Mouse (Mus musculus) MEL (cell line): Measurements from ENCODE around the gene Eno4. TPM values are rescaled to one million over a fixed set of nuclear protein-coding genes. Genes with fewer than 3 reads are reported as not detected.

ENCODE experiments used
- DNase-seq: peaks from one replicate; pipeline ENCODE4 v3.0.0; 2011; ENCODE audit warnings: low read depth, low spot score
- H3K27ac ChIP-seq: 2 replicates; pipeline ENCODE4 v1.5.1; 2012; ENCODE audit warnings: low read depth, mild to moderate bottlenecking, control low read depth, low read length, moderate library complexity; ENCODE audit not compliant: control insufficient read depth
- H3K27me3 ChIP-seq, 2 experiments: fragments of 150-350 bp in 1 of 2; sonication (generic) in 1 of 2; 2 replicates each; pipeline ENCODE4 v1.6.1; 2012; ENCODE audit warnings: low read length in 2 of 2, mild to moderate bottlenecking in 2 of 2, improper control_type of control experiment in 1 of 2, moderate library complexity in 1 of 2; ENCODE audit not compliant: insufficient read depth in 2 of 2, control insufficient read depth in 1 of 2
- H3K36me3 ChIP-seq, 2 experiments: 2 replicates each; pipeline ENCODE4 v1.6.1; 2012 to 2014; ENCODE audit warnings: low read length in 2 of 2, improper control_type of control experiment in 1 of 2, inconsistent platforms in 1 of 2, mild to moderate bottlenecking in 1 of 2; ENCODE audit not compliant: insufficient read depth in 2 of 2, control insufficient read depth in 1 of 2
- H3K4me1 ChIP-seq, 2 experiments: fragments of 150-350 bp in 1 of 2; sonication (generic) in 1 of 2; 2 replicates each; pipeline ENCODE4 v1.6.1; 2012; ENCODE audit warnings: low read length in 2 of 2, improper control_type of control experiment in 1 of 2, mild to moderate bottlenecking in 1 of 2; ENCODE audit not compliant: insufficient read depth in 2 of 2, control insufficient read depth in 1 of 2
- H3K4me3 ChIP-seq, 2 experiments: fragments of 150-350 bp in 1 of 2; sonication (generic) in 1 of 2; 2 replicates each; pipeline ENCODE4 v1.5.1; 2012; ENCODE audit warnings: low read depth in 2 of 2, low read length in 2 of 2, mild to moderate bottlenecking in 2 of 2, moderate library complexity in 2 of 2, control low read depth in 1 of 2, improper control_type of control experiment in 1 of 2; ENCODE audit not compliant: control insufficient read depth in 1 of 2, insufficient read depth in 1 of 2
- H3K79me2 ChIP-seq: 2 replicates; pipeline ENCODE4 v1.6.1; 2012; ENCODE audit warnings: mild to moderate bottlenecking, low read length, moderate library complexity; ENCODE audit not compliant: control insufficient read depth, poor library complexity, insufficient read depth
- H3K9ac ChIP-seq: 2 replicates; pipeline ENCODE4 v1.6.1; 2012; ENCODE audit warnings: low read depth, mild to moderate bottlenecking, control low read depth, low read length, moderate library complexity; ENCODE audit not compliant: control insufficient read depth, poor library complexity, severe bottlenecking
- H3K9me3 ChIP-seq: fragments of 150-350 bp; sonication (generic); replicated peaks from 2 replicates; pipeline ENCODE4 v1.6.1; 2012; ENCODE audit warnings: mild to moderate bottlenecking, low read length, improper control_type of control experiment, moderate library complexity; ENCODE audit not compliant: insufficient read depth
- CHD1 ChIP-seq: IDR thresholded peaks from 2 replicates; pipeline ENCODE4 v1.6.1; 2012; ENCODE audit warnings: low read depth, mild to moderate bottlenecking, inconsistent platforms, low read length, improper control_type of control experiment
- CHD2 ChIP-seq: IDR thresholded peaks from 2 replicates; pipeline ENCODE4 v1.6.1; 2011; ENCODE audit warnings: low read length, improper control_type of control experiment
- CTCF ChIP-seq, 3 experiments: IDR thresholded peaks in 2 of 3; conservative IDR thresholded peaks in 1 of 3; 2 replicates each; pipeline ENCODE4 v1.5.1; 2011 to 2012; ENCODE audit warnings: low read length in 3 of 3, low read depth in 2 of 3, mild to moderate bottlenecking in 2 of 3, improper control_type of control experiment in 1 of 3, inconsistent platforms in 1 of 3, mixed read lengths in 1 of 3, moderate library complexity in 1 of 3; ENCODE audit not compliant: control insufficient read depth in 1 of 3, insufficient read depth in 1 of 3, poor library complexity in 1 of 3, severe bottlenecking in 1 of 3
- E2F4 ChIP-seq: IDR thresholded peaks from 2 replicates; pipeline ENCODE4 v1.6.1; 2011; ENCODE audit warnings: low read depth, low read length, improper control_type of control experiment, borderline replicate concordance
- EP300 ChIP-seq, 2 experiments: IDR thresholded peaks; 2 replicates each; pipeline ENCODE4 v1.6.1; 2011; ENCODE audit warnings: improper control_type of control experiment in 2 of 2, low read length in 2 of 2, low read depth in 1 of 2, mild to moderate bottlenecking in 1 of 2
- HCFC1 ChIP-seq: IDR thresholded peaks from 2 replicates; pipeline ENCODE4 v1.6.1; 2012; ENCODE audit warnings: low read depth, mild to moderate bottlenecking, inconsistent platforms, low read length, improper control_type of control experiment, moderate library complexity
- MAX ChIP-seq: IDR thresholded peaks from 2 replicates; pipeline ENCODE4 v1.6.1; 2011; ENCODE audit warnings: low read length, improper control_type of control experiment
- MEF2A ChIP-seq: IDR thresholded peaks from 2 replicates; pipeline ENCODE4 v1.6.1; 2014; ENCODE audit warnings: low read depth, mild to moderate bottlenecking, inconsistent platforms, low read length, improper control_type of control experiment; ENCODE audit not compliant: poor library complexity, insufficient replicate concordance, severe bottlenecking; ENCODE audit errors: extremely low read depth
- MXI1 ChIP-seq: IDR thresholded peaks from 2 replicates; pipeline ENCODE4 v1.6.1; 2011; ENCODE audit warnings: mild to moderate bottlenecking, low read depth, low read length, improper control_type of control experiment
- NRF1 ChIP-seq: IDR thresholded peaks from 2 replicates; pipeline ENCODE4 v1.6.1; 2014; ENCODE audit warnings: low read depth, mild to moderate bottlenecking, inconsistent platforms, low read length, improper control_type of control experiment, moderate library complexity; ENCODE audit not compliant: poor library complexity, insufficient read depth, severe bottlenecking
- POLR2AphosphoS2 ChIP-seq: IDR thresholded peaks from 2 replicates; pipeline ENCODE4 v1.6.1; 2011; ENCODE audit warnings: low read length, improper control_type of control experiment
- POLR2AphosphoS5 ChIP-seq: IDR thresholded peaks from 2 replicates; pipeline ENCODE4 v1.6.1; 2012; ENCODE audit warnings: low read depth, borderline replicate concordance, mild to moderate bottlenecking, inconsistent platforms, low read length, moderate library complexity, mixed read lengths
- RAD21 ChIP-seq: IDR thresholded peaks from 2 replicates; pipeline ENCODE4 v1.6.1; 2011; ENCODE audit warnings: mild to moderate bottlenecking, low read depth, low read length, improper control_type of control experiment
- RCOR1 ChIP-seq: IDR thresholded peaks from 2 replicates; pipeline ENCODE4 v1.6.1; 2012; ENCODE audit warnings: low read depth, mild to moderate bottlenecking, inconsistent platforms, low read length, improper control_type of control experiment
- SIN3A ChIP-seq: IDR thresholded peaks from 2 replicates; pipeline ENCODE4 v1.6.1; 2012; ENCODE audit warnings: low read length, improper control_type of control experiment, inconsistent platforms
- SMC3 ChIP-seq: IDR thresholded peaks from 2 replicates; pipeline ENCODE4 v1.6.1; 2011; ENCODE audit warnings: low read depth, low read length, improper control_type of control experiment
- TBP ChIP-seq: IDR thresholded peaks from 2 replicates; pipeline ENCODE4 v1.8.0; 2011; ENCODE audit warnings: low read depth, low read length, improper control_type of control experiment
- TCF12 ChIP-seq: IDR thresholded peaks from 2 replicates; pipeline ENCODE4 v1.6.1; 2014; ENCODE audit warnings: low read depth, mild to moderate bottlenecking, inconsistent platforms, low read length, improper control_type of control experiment, moderate library complexity
- UBTF ChIP-seq: IDR thresholded peaks from 2 replicates; pipeline ENCODE4 v1.6.1; 2012; ENCODE audit warnings: low read depth, mild to moderate bottlenecking, inconsistent platforms, low read length, improper control_type of control experiment, moderate library complexity, borderline replicate concordance; ENCODE audit not compliant: insufficient read depth
- USF2 ChIP-seq, 2 experiments: IDR thresholded peaks; 2 replicates each; pipeline ENCODE4 v1.6.1; 2011 to 2012; ENCODE audit warnings: improper control_type of control experiment in 2 of 2, low read length in 2 of 2, borderline replicate concordance in 1 of 2, inconsistent platforms in 1 of 2, low read depth in 1 of 2, mild to moderate bottlenecking in 1 of 2; ENCODE audit not compliant: insufficient read depth in 1 of 2
- ZC3H11A ChIP-seq: IDR thresholded peaks from 2 replicates; pipeline ENCODE4 v1.6.1; 2012; ENCODE audit warnings: low read depth, mild to moderate bottlenecking, inconsistent platforms, low read length, improper control_type of control experiment
- ZKSCAN1 ChIP-seq: IDR thresholded peaks from 2 replicates; pipeline ENCODE4 v1.6.1; 2012; ENCODE audit warnings: low read depth, mild to moderate bottlenecking, inconsistent platforms, low read length, improper control_type of control experiment, moderate library complexity
- ZNF384 ChIP-seq: IDR thresholded peaks from 2 replicates; pipeline ENCODE4 v1.6.1; 2012; ENCODE audit warnings: low read depth, mild to moderate bottlenecking, inconsistent platforms, low read length, improper control_type of control experiment
- polyA plus RNA-seq, 2 experiments: library from polyadenylated mRNA; stranded (reverse) in 1 of 2; unstranded in 1 of 2; fragments of >175 nt in 1 of 2; fragments of >200 nt in 1 of 2; gene quantifications; 2 replicates each; pipeline versions ENCODE4 v1.2.1 to v1.2.4; 2012; ENCODE audit warnings: low replicate concordance in 2 of 2, low read depth in 1 of 2; ENCODE audit not compliant: insufficient read length in 2 of 2, insufficient read depth in 1 of 2, missing spikeins in 1 of 2
- total RNA-seq: library from RNA; depleted of rRNA; stranded (reverse); fragments of 300-350 nt; gene quantifications from 2 replicates; pipeline ENCODE4 v1.2.3, GENCODE M21; 2012

Gene Eno4
- total and polyA plus RNA-seq, 3 experiments, result not detected

DNA sequence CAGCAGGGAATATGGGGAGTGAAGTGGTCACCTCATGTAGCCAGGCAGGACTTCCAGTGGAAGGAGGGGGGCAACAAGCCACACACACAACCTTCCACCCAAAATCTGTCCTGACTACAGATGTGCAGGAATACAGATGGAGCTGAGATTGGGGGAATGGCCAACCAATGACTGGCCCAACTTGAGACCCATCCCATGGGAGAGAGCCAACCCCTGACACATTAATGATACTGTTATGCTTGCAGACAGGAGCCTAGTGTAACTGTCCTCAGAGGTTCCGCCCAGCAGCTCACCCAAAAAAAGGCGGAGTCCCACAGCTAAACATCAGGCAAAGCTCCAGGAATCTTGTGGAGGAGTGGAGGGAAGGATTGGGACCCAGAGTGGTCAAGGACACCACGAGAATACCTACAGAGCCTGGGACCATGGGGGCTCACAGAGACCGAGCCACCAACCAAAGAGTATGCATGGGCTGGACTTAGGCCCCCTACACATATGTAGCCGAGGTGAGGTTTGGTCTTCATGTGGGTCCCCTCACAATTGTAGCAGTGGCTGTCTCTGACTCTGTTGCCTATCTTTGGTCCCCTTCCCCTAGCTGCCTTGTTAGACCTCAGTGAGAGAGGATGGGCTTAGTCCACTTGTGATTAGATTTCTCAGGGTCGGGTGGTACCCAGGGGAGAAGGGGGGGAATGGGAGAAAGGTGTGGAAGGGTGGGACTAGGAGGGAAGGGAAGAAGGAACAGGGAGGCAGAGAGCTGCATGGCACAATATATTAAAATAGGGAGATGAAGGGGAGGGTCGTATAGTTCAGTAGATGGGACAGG, 39.9 kb upstream of the Eno4 start:
- no peaks in the 10 kb centered on the region for H3K36me3 ChIP-seq
- no peak for DNase-seq
- H3K4me3 ChIP-seq, result no peak overlapping the region
- no peak overlapping the region for H3K27ac ChIP-seq
- TF ChIP-seq RCOR1 (no peak), CHD2 (no peak), MXI1 (no peak), MEF2A (no peak), TBP (no peak), ZNF384 (no peak), TCF12 (no peak), POLR2AphosphoS2 (no peak), E2F4 (no peak), CHD1 (no peak), RAD21 (no peak), NRF1 (no peak), POLR2AphosphoS5 (no peak), HCFC1 (no peak)
- no peaks in the 10 kb centered on the region for H3K79me2 ChIP-seq
- no peaks in the 10 kb centered on the region for H3K27me3 ChIP-seq
- H3K4me1 ChIP-seq, result no peaks in the 10 kb centered on the region
- H3K9me3 ChIP-seq, result no peaks in the 10 kb centered on the region
- H3K9ac ChIP-seq, result no peak overlapping the region

DNA sequence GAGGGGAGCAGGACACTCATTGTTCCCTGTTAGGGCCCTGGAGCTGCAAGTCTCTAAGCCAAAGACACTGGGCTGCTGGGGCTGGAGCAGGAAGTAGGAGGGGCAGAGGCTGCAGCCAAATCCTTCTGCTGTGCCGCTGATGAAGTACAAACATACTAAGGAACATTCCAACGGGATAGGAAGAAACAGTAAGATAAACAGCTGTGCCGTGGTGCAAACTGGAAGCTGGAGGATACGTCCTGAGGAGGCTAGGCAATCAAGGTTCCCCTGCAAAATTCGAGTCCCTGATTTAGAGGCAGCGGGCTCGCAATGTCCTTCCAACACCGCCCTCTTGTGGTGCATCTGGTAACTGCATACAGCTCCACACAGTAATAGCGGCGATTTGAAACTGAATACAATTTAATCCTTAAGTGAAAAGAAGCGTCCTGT, 39.3 kb upstream of the Eno4 start:
- no peaks in the 10 kb centered on the region for H3K79me2 ChIP-seq
- TF ChIP-seq MEF2A (no peak), UBTF (no peak), RAD21 (peak; percentile 59), MAX (no peak), USF2 (IDR thresholded peaks at IDR 0.05; ENCODE audit: borderline replicate concordance in 1 of 2, insufficient read depth in 1 of 2, low read depth in 1 of 2, low read length in 2 of 2) (no peak), ZC3H11A (peak; percentile 41), ZKSCAN1 (no peak), CTCF (IDR thresholded peaks at IDR 0.05 in 2 of 3, conservative IDR thresholded peaks at IDR 0.05 in 1 of 3; ENCODE audit: control insufficient read depth in 1 of 3, insufficient read depth in 1 of 3, low read depth in 2 of 3, low read length in 3 of 3, poor library complexity in 1 of 3, severe bottlenecking in 1 of 3) (peak; percentile 77 to 85 (median 85)), POLR2AphosphoS5 (no peak), EP300 (IDR thresholded peaks at IDR 0.05; ENCODE audit: low read depth in 1 of 2, low read length in 2 of 2) (no peak), NRF1 (no peak), TBP (no peak), ZNF384 (no peak), SIN3A (no peak), SMC3 (peak; percentile 66)
- H3K9ac ChIP-seq, result no peak overlapping the region
- H3K4me1 ChIP-seq, result no peaks in the 10 kb centered on the region
- H3K27me3 ChIP-seq, result no peaks in the 10 kb centered on the region
- no peak overlapping the region for H3K4me3 ChIP-seq
- no peak overlapping the region for H3K27ac ChIP-seq
- H3K9me3 ChIP-seq, result no peaks in the 10 kb centered on the region
- peak; percentile 46 for DNase-seq
- no peaks in the 10 kb centered on the region for H3K36me3 ChIP-seq
